Mouse (Mus musculus) liver, postnatal 0 days (tissue): ENCODE measurements around the gene Ptprk. TPM values are rescaled to one million over a fixed set of nuclear protein-coding genes. Genes with fewer than 3 reads are reported as not detected.
A peak's percentile ranks its signal among the peaks of the same experiment; 100 is the strongest.

Source experiments
- ATAC-seq: fragments of 200-750 bp; cut with Nextera tagmentation; 2 replicates; pipeline ENCODE4 v1.8.0; 2017; ENCODE audit warnings: mild to moderate bottlenecking, moderate library complexity
- DNase-seq: peaks from one replicate; pipeline ENCODE4 v3.0.0-alpha.2; 2016
- H3K27ac ChIP-seq: fragments of 300-500 bp; sonication (generic); 2 replicates; pipeline ENCODE4 v1.5.1; 2014; ENCODE audit warnings: antibody characterized with exemption, moderate library complexity, mild to moderate bottlenecking, low read depth
- H3K27me3 ChIP-seq: fragments of 300-500 bp; sonication (generic); 2 replicates; pipeline ENCODE4 v1.6.1; 2014; ENCODE audit warnings: low read length, control low read depth, mixed read lengths; ENCODE audit not compliant: insufficient read depth
- H3K36me3 ChIP-seq: fragments of 300-500 bp; sonication (generic); replicated peaks from 2 replicates; pipeline ENCODE4 v1.6.1; 2014; ENCODE audit warnings: mild to moderate bottlenecking, control low read depth, low read length, moderate library complexity, mixed read lengths; ENCODE audit not compliant: insufficient read depth
- H3K4me1 ChIP-seq: fragments of 300-500 bp; sonication (generic); 2 replicates; pipeline ENCODE4 v1.6.1; 2014; ENCODE audit warnings: antibody characterized with exemption, mild to moderate bottlenecking, control low read depth; ENCODE audit not compliant: insufficient read depth
- H3K4me2 ChIP-seq: fragments of 300-500 bp; sonication (generic); 2 replicates; pipeline ENCODE4 v1.6.1; 2014; ENCODE audit warnings: low read depth, mild to moderate bottlenecking, low read length, moderate library complexity, mixed read lengths
- H3K4me3 ChIP-seq: fragments of 300-500 bp; sonication (generic); 2 replicates; pipeline ENCODE4 v1.5.1; 2014; ENCODE audit warnings: low read depth, low read length
- H3K9ac ChIP-seq: fragments of 300-500 bp; sonication (generic); replicated peaks from 2 replicates; pipeline ENCODE4 v1.6.1; 2014; ENCODE audit warnings: mild to moderate bottlenecking, moderate library complexity
- H3K9me3 ChIP-seq: fragments of 300-500 bp; sonication (generic); 2 replicates; pipeline ENCODE4 v1.6.1; 2016; ENCODE audit warnings: mild to moderate bottlenecking, control low read depth, low read length, mixed read lengths
- CTCF ChIP-seq: sonication (generic); IDR thresholded peaks from 2 replicates; pipeline ENCODE4 v1.5.1; 2016; ENCODE audit warnings: antibody characterized with exemption, low read depth
- EP300 ChIP-seq: IDR thresholded peaks from 2 replicates; pipeline ENCODE4 v1.6.1; 2016; ENCODE audit warnings: antibody characterized with exemption, low read depth, mild to moderate bottlenecking
- WGBS: fragments of 180-500 bp; shearing (Covaris S2); extraction: QIAGEN DNeasy Blood & Tissue Kit; methylation state at CpG from one replicate; pipeline ENCODE4 v1.1.7; 2014; ENCODE audit not compliant: insufficient replicate concordance; 5-methylcytosine and 5-hydroxymethylcytosine counted together
- polyA plus RNA-seq: library from polyadenylated mRNA; unstranded; fragments of >200 nt; fragmentation: Nextera tagmentation; extraction: Ambion mirVana; gene quantifications from 2 replicates; pipeline ENCODE4 v1.2.1, GENCODE M21; 2015

The Ptprk gene
- polyA plus RNA-seq, 1 experiment from 2014 or later: 11.1 TPM

- H3K9ac ChIP-seq: no peak overlapping the region
- 62% methylated on average over 1 of the region's 1 CpGs for WGBS
- DNase-seq (no peak), ATAC-seq (no peak)
- no peak overlapping the region for H3K27ac ChIP-seq
- no peaks in the 10 kb centered on the region for H3K4me1 ChIP-seq
- TF ChIP-seq EP300 (no peak), CTCF (no peak)
- no peaks in the 10 kb centered on the region for H3K9me3 ChIP-seq
- no peak overlapping the region for H3K4me3 ChIP-seq
- no peaks in the 10 kb centered on the region for H3K27me3 ChIP-seq
- H3K36me3 ChIP-seq: no peaks in the 10 kb centered on the region
- no peak overlapping the region for H3K4me2 ChIP-seq
Observed at GRCm38 (mm10) chr10:28212083-28212482, 137.5 kb downstream of the Ptprk start.

GRCm38 (mm10) chr10:28215153-28215552 lies 140.5 kb downstream of the Ptprk start:
- Histone ChIP-seq H3K9ac (no peak overlapping the region), H3K9me3 (no peaks in the 10 kb centered on the region), H3K4me3 (no peak overlapping the region), H3K27me3 (no peaks in the 10 kb centered on the region), H3K36me3 (no peaks in the 10 kb centered on the region), H3K4me2 (no peak overlapping the region), H3K27ac (no peak overlapping the region), H3K4me1 (no peaks in the 10 kb centered on the region)
- WGBS: 70% methylated on average over 6 of the region's 6 CpGs
- DNase-seq (no peak), ATAC-seq (no peak)
- TF ChIP-seq EP300: no peak
- no peak for TF ChIP-seq CTCF

GRCm38 (mm10) chr10:28223602-28224001 lies 149.0 kb downstream of the Ptprk start:
- Histone ChIP-seq H3K36me3 (no peaks in the 10 kb centered on the region), H3K4me1 (no peaks in the 10 kb centered on the region), H3K9me3 (no peaks in the 10 kb centered on the region), H3K9ac (no peak overlapping the region), H3K27ac (no peak overlapping the region), H3K27me3 (no peaks in the 10 kb centered on the region), H3K4me2 (no peak overlapping the region), H3K4me3 (no peak overlapping the region)
- 71% methylated on average over 6 of the region's 6 CpGs for WGBS
- no peak for ATAC-seq
- TF ChIP-seq EP300: no peak
- no peak for TF ChIP-seq CTCF
- DNase-seq: no peak

GRCm38 (mm10) chr10:28224376-28224775 lies 149.8 kb downstream of the Ptprk start:
- no peak overlapping the region for H3K4me2 ChIP-seq
- ATAC-seq (no peak), DNase-seq (no peak)
- no peak overlapping the region for H3K4me3 ChIP-seq
- H3K4me1 ChIP-seq: peaks cover under 1% of the 10 kb centered on the region; the same call in 1 of the 2 replicates
- WGBS: 88% methylated on average over 1 of the region's 1 CpGs
- H3K36me3 ChIP-seq: no peaks in the 10 kb centered on the region
- H3K27me3 ChIP-seq: no peaks in the 10 kb centered on the region
- H3K27ac ChIP-seq: no peak overlapping the region
- no peaks in the 10 kb centered on the region for H3K9me3 ChIP-seq
- no peak for TF ChIP-seq EP300
- TF ChIP-seq CTCF: no peak
- H3K9ac ChIP-seq: no peak overlapping the region

- Histone ChIP-seq H3K36me3 (no peaks in the 10 kb centered on the region), H3K4me2 (no peak overlapping the region), H3K9me3 (no peaks in the 10 kb centered on the region), H3K4me1 (peaks cover 4% of the 10 kb centered on the region; the same call in 1 of the 2 replicates), H3K4me3 (no peak overlapping the region), H3K9ac (no peak overlapping the region), H3K27me3 (no peaks in the 10 kb centered on the region), H3K27ac (no peak overlapping the region)
- no peak for TF ChIP-seq EP300
- TF ChIP-seq CTCF: no peak
- ATAC-seq: no peak
- WGBS: 31% methylated on average over 5 of the region's 5 CpGs
- DNase-seq: no peak
Observed at GRCm38 (mm10) chr10:28225536-28226075, 151.0 kb downstream of the Ptprk start.

- H3K27ac ChIP-seq: no peak overlapping the region
- TF ChIP-seq CTCF: no peak
- TF ChIP-seq EP300: no peak
- no peaks in the 10 kb centered on the region for H3K9me3 ChIP-seq
- no peak for DNase-seq
- H3K9ac ChIP-seq: no peak overlapping the region
- peak; percentile 70 for ATAC-seq
- H3K4me3 ChIP-seq: no peak overlapping the region
- 43% methylated on average over 4 of the region's 4 CpGs for WGBS
- peaks cover 4% of the 10 kb centered on the region; the same call in 1 of the 2 replicates for H3K4me1 ChIP-seq
- H3K36me3 ChIP-seq: no peaks in the 10 kb centered on the region
- no peak overlapping the region for H3K4me2 ChIP-seq
- no peaks in the 10 kb centered on the region for H3K27me3 ChIP-seq
Observed at GRCm38 (mm10) chr10:28227732-28228131, 153.1 kb downstream of the Ptprk start.
